Mouse (Mus musculus) spleen, embryonic (tissue): ENCODE measurements around the gene Nexn.

Experiments used
- CTCF ChIA-PET: fragments of 350-600 bp; sonication (Branson Sonifier 250); formaldehyde crosslinking; loops from one replicate; lab custom pipeline; 2022; lab: Charles Lee

Nexn gene

GRCm38 (mm10) chr3:152238836-152239235, 27.3 kb downstream of the Nexn start:
- CTCF ChIA-PET: no interaction called here

DNA sequence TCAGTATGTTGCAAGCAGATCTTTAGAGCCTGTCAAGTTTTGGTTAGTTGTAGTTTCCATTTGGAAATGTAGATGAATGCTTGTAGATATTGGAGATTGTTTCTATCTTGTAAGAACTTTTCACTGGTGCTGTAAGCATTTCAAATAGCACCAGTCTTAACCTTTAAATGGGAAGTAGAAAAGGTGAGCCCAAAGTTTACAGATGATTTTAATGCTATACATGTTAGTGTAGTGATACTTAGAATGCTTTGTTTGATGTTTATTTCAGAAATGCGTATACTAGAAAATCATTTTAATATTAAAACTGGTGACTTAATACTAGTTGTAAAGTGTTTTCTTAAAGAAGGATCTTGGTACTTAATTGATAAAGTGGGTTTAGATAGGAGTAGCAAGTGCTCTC, 30.3 kb downstream of the Nexn start:
- CTCF ChIA-PET: no interaction called here

DNA sequence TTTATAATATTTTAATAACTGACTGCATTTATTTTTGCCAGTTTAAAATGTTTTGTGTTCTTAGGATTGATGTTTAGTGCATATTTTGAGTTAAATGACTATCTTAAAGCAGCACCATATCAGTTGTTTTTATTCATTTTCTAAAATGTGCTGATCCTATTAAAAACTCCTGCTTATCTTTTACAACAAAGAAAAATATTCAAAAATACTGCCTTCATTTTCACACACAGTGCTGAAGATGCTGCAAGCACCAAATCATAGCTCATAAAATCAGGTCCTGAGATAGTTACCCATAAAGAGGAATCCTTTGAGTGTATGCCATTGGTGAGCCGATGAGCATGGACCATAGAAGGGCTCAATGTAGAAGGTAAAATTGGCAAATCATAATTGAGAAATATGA, 30.9 kb downstream of the Nexn start:
- CTCF ChIA-PET: no interaction called here

- CTCF ChIA-PET: no interaction called here
Measured at GRCm38 (mm10) chr3:152231333-152232100, 34.6 kb downstream of the Nexn start.

GRCm38 (mm10) chr3:152229271-152229670, 36.9 kb downstream of the Nexn start:
- CTCF ChIA-PET: interaction anchor here (0.6 kb wide), 1 partner anchor 109 kb away, joined by 5 read pairs; no protein-coding TSS in a partner anchor

- CTCF ChIA-PET: no interaction called here
Measured at GRCm38 (mm10) chr3:152228843-152229242, 37.3 kb downstream of the Nexn start.

- CTCF ChIA-PET: no interaction called here
Measured at GRCm38 (mm10) chr3:152225906-152226305, 40.2 kb downstream of the Nexn start.

- CTCF ChIA-PET: no interaction called here
Measured at GRCm38 (mm10) chr3:152224918-152225317, 41.2 kb downstream of the Nexn start.

- CTCF ChIA-PET: no interaction called here
Measured at GRCm38 (mm10) chr3:152213416-152213815, 52.7 kb downstream of the Nexn start.

DNA sequence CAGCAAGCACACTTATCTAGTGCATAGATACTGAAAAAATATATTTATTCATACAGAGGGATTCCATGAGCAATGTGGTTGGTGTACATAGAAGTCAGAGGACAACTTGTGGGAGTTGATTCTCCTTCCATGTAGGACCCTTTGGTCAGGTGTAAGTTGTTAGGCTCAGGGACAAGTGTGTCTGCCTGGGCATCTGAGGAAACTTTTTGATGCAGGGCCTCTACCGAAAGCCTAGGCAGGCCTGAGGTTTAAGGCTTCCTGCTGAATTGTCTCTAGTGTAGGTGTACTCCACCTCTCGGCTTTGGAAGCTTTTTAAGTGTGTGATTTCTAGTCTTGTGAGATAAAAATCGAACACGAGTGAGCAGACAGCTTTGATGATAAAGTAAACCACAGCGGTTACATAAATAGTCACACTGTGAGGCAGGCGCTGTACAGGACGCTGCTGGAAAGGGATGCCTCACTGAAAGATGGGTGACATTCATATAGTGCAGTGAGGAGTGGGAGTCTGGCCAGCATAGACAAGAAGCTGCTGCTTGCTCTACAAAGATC, 54.3 kb downstream of the Nexn start:
- CTCF ChIA-PET: interaction anchor here (0.8 to 1.8 kb wide), 2 partner anchors 19 to 136 kb away, joined by 5 to 7 read pairs; no protein-coding TSS in a partner anchor

- CTCF ChIA-PET: interaction anchor here (0.6 to 1.8 kb wide), 2 partner anchors 18 to 1709 kb away, joined by 3 to 5 read pairs; no protein-coding TSS in a partner anchor
Measured at GRCm38 (mm10) chr3:152210728-152211391, 55.3 kb downstream of the Nexn start.

DNA sequence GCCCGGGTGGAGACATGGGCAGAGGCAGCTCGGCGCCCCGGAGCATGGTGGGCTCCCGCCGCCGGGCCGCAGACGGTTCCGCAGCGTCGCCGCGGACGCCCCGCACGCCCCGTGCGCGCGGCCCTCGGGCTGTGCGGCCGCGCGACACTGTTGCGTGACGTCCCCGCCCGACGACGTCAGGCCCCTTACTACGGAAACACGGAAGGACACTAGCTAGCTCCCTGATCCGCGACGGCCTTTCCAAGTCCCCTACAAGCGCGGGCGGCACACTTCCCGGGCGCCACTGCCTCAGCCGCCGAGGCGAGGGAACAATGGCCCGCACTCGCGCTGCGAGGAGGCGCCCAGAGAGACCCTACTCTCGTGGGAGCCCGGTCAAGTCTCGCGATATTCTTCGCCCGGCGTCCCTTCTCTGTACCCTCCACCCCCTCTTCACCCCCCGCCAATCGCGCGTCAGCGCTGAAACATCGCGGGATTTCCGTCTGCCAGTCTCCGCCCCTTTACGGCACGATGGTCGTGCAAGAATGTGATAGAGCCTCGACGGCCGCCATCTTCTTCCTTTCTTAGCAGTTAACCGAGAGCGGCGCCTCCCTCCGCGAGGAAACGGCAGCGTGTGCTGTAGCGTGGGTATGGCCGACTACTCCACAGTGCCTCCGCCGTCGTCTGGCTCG, 56.0 kb downstream of the Nexn start, which contains the start of the genes Dnajb4 and Fubp1:
Gene Dnajb4 (minus strand): TSS at position 336 of the 668 bp plus-strand sequence.
Gene Fubp1 (plus strand): TSS at position 456 of the 668 bp plus-strand sequence.
- CTCF ChIA-PET: interaction anchor here (1.8 kb wide), 1 partner anchor 17 kb away, joined by 5 read pairs; no protein-coding TSS in a partner anchor

- CTCF ChIA-PET: no interaction called here
Measured at GRCm38 (mm10) chr3:152209177-152209966, 56.8 kb downstream of the Nexn start.

DNA sequence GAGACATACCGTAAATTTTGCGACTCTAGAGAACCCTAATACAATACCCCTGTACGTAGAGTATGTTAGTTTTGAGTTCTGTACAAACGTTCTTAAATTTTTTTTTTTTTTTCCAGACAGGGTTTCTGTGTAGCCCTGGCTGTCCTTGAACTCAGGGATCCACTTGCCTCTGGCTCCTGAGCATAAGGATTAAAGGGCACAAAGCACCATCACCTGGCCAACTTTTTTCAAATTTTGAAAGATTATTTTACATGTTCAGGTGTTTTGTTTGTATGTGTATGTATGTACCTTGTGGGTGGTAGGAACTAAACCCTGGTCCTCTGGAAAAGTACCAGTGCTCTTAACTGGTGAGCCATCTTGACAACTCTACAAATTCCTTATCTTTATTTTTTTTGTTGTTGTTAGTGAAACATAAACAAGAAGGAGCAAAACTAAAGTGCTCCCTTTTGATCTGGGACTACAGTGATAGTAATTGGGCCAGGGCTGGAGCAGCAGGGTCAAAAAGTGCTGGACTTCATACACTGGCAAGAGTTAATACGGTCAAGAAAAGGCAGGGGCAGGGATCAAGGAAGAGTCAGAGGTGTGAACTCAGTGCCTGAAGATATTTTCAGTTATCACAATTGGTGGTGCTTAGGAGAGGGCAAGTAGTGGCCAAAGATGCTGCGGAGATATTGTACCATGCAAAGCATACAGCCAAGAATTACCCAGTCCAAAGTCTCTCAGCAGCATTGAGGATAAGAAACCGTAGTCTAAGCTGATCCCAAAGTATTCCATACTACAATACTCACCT, 57.9 kb downstream of the Nexn start:
- CTCF ChIA-PET: no interaction called here

GRCm38 (mm10) chr3:152207156-152207555, 59.0 kb downstream of the Nexn start:
- CTCF ChIA-PET: no interaction called here

- CTCF ChIA-PET: no interaction called here
Measured at GRCm38 (mm10) chr3:152204577-152204976, 61.6 kb downstream of the Nexn start.

- CTCF ChIA-PET: no interaction called here
Measured at GRCm38 (mm10) chr3:152203996-152204395, 62.2 kb downstream of the Nexn start.

DNA sequence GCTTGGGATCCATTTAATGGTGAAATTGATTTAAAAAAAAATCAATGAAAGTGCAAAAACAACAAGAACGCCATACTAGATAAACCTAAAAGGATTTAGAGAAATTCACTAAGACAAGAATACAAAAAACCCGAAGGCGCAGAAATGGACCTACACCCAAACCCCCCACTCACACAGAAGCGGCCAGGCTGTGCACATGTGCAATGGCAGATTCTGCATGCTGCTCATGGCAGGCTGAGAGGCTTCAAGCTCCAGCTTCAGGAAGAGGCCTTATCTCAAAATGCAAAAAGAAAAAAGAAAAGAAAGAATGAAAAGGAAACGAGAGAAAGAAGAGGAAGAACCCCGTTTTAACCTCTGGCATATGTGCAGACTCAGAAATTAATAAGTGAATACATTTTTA, 62.7 kb downstream of the Nexn start:
- CTCF ChIA-PET: no interaction called here

GRCm38 (mm10) chr3:152202942-152203341, 63.2 kb downstream of the Nexn start:
- CTCF ChIA-PET: no interaction called here

DNA sequence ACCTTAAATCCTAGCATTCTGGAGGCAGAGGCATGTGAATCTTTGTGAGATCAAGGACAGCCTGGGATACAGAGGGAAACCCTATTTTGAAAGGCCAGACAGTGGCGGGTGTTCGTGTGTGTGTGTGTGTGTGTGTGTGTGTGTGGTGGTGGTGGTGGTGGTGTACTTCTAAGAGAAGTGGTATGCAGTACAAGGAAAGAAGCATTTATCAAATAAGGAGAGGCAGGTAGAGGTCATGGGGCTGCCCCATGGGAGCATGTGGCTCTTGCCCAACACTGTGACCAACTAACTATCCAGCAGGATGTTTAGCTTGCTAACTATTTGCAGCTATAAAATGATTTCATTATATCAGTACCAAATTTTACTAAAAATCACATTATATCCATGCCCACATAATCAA, 64.5 kb downstream of the Nexn start:
- CTCF ChIA-PET: no interaction called here
